Mouse (Mus musculus) Muller cell, postnatal 12 days (primary cell): Measurements from ENCODE around the gene Nr4a2.

Experiments used
- DNase-seq: peaks from one replicate; pipeline ENCODE4 v3.0.0-alpha.2; 2015; ENCODE audit errors: inconsistent ontology term

Nr4a2 gene

DNA sequence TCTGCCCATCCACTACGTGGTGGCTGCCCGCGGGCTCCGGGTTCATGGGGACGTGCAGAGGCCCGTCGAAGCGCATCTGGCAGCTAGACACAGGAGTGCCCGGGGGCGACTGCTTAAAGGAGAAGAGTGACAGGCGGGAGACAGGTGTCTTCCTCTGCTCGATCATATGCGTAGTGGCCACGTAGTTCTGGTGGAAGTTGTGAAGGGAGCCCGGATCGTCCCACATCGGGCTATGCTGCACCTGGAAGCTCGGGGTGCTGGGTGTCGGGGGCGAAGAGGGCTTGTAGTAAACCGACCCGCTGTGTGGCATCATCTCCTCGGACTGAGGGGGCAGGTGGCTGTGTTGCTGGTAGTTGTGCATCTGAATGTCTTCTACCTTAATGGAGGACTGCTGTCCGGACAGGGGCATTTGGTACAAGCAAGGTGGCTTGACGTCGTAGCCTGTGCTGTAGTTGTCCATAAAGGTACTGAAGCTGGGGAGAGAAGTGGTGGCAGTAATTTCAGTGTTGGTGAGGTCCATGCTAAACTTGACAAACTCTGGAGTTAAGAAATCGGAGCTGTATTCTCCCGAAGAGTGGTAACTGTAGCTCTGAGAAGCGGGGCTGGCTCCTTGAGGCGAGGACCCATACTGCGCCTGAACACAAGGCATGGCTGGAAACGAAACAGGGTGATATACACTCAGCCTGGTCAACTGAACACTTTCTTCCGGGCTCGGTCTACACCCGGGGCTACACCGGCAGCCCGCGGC, 11.8 kb downstream of the Nr4a2 start:
- no peak for DNase-seq

DNA sequence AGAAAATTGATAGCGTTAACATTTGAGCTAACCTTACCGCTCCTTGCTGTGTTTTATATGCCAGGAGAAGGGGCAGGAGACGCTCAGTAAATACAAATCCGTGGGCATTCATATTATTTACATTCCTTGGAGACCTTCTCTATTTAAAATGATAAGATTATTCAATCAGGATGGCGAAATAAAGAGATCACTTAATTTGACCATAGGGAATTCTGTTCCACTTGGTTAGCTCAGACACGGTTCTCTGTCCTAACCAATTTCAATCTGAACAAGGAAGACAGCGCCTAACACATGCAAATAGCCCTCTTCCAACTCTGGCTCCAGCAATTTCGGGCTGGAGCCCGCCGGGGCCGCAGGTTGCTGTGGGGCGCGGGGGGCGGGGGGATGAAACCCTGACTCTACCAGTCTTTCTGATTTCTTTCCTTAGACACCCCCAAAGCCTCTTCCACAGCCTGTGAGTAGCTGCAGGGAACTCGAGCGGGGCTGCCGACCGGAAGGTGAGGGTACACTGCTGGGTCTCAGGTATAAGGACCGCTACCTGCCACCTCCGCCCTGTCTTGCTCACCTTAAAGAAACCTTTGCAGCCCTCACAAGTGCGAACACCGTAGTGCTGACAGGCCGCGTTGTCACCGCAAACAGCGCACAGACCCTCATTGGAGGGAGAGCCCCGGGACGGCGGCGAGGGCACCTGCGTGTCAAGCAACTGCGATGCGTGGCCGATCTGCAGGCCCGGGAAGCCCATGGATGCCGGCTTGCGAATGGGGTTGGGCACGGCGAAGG, 12.6 kb downstream of the Nr4a2 start:
- no peak for DNase-seq

DNA sequence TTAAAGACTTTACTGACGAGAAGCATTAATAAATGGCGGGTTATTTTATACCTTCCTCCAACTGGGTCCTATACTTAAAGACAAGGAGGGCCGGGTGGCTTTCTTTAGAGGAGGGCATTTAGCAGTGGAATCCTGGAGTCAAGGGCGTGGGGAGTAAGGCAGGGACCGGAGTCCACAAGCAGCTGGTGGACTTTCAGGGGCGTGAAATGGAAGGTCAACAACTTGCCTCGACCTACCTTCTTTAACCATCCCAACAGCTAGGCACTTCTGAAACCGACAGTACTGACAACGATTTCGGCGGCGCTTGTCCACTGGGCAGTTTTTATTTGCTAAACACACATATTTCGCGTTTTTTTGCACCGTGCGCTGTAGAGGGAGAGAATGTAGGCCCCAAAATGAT, 13.4 kb downstream of the Nr4a2 start:
- no peak for DNase-seq

DNA sequence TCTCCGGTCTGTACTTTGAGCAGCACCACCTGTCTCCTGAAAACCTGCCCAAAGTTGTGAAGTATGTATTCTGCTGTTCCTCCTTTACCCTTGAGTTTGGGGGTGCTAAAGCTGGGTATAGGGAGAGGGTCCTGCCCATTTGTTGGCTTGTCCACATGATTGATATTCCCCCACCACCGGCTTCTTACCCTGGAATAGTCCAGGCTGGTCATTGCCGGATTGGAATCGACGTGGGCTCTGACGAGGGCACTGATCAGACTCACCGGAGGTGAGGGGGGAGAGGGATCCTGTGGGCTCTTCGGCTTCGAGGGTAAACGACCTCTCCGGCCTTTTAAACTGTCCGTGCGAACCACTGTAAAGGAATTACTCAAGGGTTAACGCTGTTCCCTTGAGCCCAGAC, 13.9 kb downstream of the Nr4a2 start:
- DNase-seq, result no peak

DNA sequence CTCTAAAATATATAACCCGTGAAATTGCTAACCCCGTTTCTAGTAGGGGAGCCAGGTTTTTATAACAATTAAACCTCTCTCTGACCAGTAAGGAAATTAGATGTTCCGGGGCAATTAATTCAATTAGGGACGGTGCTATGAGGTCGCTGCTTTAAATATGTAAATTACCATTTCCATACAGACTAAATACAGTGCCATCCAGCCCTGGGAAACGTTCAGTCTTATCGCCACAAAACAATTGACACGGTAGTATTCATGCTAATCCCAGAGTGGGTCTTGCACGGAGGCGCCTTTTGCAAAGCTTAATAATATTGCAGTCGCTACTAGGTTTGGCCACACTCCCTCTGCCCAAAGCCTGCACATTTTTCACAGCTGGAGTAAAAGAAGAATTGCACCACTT, 14.5 kb downstream of the Nr4a2 start:
- DNase-seq, result no peak

DNA sequence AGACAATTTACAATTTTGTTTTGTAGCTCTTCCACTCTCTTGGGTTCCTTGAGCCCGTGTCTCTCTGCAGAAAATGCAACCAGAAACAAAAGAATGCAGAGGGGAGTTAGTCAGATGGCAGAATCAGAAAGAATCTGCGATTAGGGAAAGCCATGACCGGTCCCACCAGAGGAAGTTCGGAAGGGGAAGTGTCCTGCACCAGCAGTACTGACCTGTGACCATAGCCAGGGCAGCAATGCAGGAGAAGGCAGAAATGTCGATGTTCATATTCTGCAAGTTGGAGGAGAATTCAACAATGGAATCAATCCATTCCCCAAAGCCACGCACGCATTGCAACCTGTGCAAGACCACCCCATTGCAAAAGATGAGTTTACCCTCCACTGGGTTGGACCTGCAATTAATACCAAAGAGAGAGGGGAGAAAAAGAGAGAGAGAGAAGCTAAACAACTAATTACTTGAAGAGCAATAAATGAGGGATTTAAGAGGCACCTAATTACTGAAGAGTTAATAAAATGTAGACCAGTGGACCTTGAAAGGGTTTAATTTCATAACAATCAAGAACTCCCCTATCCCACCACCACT, 15.4 kb downstream of the Nr4a2 start:
- DNase-seq, result no peak

DNA sequence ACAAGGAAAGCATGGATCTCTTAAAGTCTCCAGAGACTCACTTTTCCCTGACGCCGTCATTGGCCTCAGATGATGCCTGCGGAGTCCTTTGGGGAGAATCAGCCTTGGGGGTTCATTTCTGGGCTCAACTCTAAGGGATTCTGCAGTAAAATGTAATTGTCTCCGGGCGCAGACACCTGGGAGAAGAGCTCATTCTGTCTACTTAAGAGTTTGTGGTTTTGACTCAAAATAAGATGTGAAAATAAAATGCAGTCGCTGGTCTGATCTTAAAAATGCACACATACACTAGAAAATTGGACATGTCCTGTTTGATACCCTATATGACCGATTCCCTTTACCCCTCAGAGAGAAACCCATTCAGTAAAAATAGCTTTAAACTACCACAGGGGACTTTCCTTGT, 18.4 kb downstream of the Nr4a2 start:
- no peak for DNase-seq

GRCm38 (mm10) chr2:57104731-57105130, 19.1 kb downstream of the Nr4a2 start:
- no peak for DNase-seq

DNA sequence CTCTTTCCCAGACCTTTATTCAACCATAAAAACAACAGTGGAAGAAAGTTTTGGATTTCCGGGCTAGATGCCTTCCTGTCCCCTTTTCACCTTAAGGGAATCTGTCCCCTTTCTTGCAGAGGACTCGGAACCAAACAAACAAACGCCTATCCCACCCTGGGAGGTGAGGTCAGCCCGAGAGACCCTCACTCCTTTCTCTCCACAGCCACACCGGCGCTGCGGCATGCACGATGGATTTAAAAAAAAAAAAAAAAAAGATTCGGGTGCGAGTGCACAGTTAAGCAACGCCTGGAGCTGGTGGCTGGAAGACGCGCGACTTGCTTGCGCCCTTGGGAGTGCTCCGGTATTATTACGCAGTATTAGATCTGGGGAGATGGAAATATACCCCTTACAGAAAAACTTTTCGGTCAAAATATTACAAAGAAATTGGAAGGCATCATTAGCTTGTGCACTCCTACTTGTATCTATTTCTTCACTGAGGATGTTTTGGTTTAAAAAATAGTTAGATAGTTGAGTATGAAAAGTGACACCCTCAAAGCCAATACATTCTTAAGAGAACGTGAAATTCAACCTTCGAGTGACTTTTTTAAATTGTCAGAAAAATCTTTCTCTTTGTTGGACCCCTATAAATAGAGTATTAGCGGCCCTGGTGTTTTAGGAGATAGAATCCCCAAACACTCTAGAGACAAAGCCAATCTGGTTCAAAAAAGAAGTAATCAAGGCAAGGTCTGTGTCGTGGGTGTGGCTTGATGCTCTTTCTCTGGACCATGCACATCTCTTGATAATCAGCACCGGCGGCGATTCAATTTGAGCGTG, 19.8 kb downstream of the Nr4a2 start:
- DNase-seq, result peak; percentile 25

DNA sequence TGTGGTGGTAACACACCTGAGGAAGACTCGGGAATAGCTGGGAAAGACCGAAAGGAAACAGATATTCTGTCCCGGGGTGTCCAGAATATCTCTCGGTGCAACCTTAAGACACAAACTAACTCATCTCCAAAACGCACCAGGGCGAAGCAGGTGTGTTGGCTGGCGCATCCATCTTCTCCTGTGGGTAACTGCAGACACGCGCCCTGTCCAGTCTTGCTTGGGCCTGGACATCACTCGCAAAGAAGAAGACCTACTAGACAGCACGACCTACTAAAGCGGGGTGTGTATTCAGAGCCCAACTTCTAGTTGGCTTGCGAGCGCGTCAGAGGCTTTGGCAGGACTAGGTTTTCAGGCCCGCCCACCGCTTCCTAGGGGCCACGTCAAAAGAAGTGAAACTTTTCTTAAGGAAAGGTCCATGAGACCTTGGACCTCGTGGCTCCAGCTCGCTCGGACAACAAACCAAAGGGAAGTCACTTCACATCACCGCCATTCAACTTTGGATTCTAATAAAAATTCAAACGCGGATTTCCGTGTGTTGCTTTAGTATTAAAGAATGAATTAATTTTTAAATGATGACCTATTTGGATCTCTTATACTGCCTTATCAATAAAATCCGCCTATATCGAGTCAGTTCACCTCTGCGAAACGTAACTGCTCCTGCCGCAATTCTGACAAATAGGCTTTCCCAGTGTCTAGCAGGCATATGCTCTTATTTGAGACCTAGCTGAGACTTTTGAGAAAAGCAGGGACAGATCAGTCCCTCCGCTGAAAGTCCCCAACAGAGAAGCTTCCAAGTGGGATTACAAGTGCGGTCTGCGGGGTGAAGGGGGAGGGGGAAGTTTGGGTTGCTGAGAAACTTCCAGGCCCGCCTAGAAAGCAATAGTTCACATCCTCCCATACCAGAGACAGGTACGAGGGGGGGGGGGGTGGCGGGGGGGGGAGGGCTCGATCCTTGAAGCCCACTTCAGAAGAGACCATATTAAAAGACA, 20.7 kb downstream of the Nr4a2 start:
- peak; percentile 29 for DNase-seq

DNA sequence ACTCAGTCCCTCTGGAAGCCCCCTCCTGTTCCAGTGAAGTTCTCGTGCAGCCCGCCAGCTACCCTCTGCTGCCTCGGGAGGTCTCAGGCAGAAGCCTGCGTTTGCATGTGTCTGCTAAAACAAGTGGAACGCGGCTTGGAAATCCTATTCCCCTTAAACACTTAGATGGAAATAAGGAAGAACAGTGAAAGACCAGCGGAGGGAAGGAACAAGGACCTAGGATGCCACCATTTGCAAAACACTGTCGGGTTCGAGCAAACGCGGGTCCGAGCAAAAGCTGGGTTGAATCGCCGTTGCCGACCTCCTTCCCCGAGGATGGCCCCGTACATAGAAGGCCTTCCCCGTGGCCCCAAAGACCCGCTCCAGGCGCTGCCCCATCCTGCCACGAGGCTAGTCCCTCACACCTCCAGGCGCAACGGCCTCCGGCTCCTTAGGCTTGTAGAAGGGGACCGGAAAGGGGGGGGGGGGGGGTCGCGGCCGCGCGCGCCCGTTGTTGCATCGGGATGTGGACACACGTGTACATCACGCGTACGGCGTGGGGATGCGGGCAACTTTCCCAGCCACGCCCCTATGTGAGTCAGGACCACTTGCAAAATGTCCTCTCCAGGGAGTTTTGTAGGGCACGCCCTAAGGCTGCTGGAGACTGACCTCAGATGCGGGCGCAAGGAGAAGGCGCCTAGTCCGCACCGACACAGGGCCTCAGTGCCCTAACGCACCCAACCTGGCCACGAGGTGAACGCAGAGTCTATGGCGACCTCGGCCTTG, 21.5 kb downstream of the Nr4a2 start:
- DNase-seq, result peak; percentile 60

DNA sequence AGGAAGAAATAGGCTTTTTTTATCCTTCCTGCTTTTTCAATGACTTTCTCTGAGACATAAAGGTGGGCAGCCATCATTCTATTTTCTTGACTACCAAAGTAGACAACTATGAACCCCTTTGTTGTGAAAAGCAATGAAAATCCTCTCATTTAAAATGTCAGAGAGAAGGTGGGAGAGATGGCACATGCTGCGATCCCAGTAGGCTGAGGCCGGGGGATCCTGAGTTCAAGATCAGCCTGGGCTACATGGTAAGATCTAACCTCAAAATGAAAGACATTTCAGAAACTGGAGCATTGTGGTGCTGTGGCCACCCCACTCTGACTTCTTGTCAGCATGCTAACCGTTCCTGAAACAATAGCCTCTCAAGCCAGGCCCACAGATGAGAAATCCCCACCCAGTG, 23.6 kb downstream of the Nr4a2 start:
- no peak for DNase-seq

DNA sequence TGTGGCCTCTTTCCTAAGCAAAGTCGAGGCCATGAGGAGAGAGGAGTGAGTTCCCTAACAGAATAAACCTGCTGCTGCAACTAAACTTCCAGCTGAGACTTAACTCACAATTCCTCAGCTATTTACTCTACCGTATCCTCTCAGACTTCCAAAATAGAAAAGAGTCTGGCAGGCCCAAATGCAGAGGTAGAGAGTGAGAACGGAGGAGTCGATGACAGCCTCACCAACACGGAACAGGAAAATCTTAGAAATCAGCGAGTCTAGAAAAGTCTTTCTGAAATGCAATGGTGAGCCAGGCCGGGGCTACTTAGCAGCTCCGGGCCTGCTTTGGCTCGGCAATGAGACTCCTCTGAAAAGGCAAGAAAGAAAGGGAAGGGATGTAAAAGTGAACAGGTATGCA, 51.4 kb downstream of the Nr4a2 start:
- no peak for DNase-seq

GRCm38 (mm10) chr2:57063480-57063879, 60.3 kb downstream of the Nr4a2 start:
- no peak for DNase-seq
